Mouse (Mus musculus) heart, postnatal 0 days (tissue): Measurements from ENCODE around the gene Ncor2.

Source experiments
- CTCF ChIP-seq: IDR thresholded peaks from 2 replicates; pipeline ENCODE4 v1.5.1; 2016; ENCODE audit warnings: antibody characterized with exemption, control low read depth, low read depth
- EP300 ChIP-seq: IDR thresholded peaks from 2 replicates; pipeline ENCODE4 v1.6.1; 2016; ENCODE audit warnings: antibody characterized with exemption, low read depth

DNA sequence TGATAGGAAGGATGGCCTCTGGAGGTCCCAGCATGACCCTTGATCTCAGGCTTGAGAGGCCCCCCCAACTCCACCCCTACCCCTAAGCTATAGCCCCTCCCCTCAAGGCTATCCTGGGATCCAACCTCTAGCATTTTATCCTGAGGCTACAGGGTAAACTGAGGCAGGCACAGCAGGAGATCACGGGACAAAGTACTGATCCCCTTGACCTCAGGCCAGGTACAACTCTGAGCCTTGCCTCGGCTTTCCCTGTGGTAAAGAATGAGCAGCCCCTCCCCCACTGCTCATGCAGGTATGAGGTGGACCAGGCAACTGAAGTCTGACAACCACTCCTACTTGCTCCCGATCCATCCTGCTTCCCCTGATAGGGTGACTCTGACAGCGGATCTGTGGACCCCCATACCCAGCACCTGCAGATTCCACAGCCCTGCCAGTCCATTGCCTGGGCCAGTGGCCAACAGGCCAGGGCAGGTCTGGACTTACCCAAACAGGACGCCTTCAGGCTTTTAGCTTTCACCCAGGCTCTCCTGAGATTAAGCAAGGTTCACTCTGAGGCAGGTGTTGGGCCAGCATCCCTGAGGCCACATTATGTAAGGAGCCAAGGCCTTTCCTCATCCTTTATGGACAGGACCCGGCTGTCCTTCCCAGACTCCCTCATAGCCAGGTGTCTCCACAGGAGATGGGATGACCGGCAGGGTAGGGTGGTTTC lies 11.2 kb upstream of the Ncor2 start:
- no peak for TF ChIP-seq CTCF
- no peak for TF ChIP-seq EP300
